Mouse (Mus musculus): ENCODE measurements at regions not wholly inside any gene's neighbourhood (a gene's known extent, or its start where the extent isn't known, plus 50 kb on each side); places are given as distances from the start of the nearest gene placed in this dataset.

GRCm38 (mm10) chr16:61546043-61546442 lies 940.7 kb upstream of the Epha6 start:
- peak; percentile 99 for ATAC-seq (ENCODE audit: insufficient number of reproducible peaks, low FRiP score, low TSS enrichment)

DNA sequence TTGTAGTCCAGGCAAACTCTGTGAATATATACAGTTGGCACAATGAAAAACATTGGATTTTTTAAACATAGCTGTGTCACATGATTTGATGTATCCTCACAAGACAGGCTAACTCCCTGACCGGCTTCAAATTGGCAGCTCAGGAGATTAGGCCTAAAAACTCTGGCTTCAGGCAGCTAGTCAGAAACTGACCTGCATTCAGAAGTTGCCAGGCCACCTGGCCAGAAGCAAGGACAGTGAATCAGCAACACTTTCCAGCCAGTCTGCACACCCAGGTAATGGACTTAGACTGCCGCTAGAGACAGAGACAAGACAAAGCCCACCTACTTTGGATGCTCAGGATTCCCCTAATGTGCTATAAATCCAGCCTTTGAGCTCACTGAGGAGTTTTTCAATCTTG lies 929.4 kb upstream of the Epha6 start:
- peak; percentile 58; the same call in 1 of the 2 replicates for ATAC-seq (ENCODE audit: insufficient number of reproducible peaks, low FRiP score, low TSS enrichment)

Data from cerebellum, adult (tissue).